Mouse (Mus musculus) heart, embryonic 14.5 days (tissue): ENCODE measurements at regions not wholly inside any gene's neighbourhood (a gene's known extent, or its start where the extent isn't known, plus 50 kb on each side); places are given as distances from the start of the nearest gene placed in this dataset.

Source experiments
- ATAC-seq: fragments of 200-750 bp; cut with Nextera tagmentation; 2 replicates; pipeline ENCODE4 v1.8.0; 2017; ENCODE audit warnings: low read depth, moderate TSS enrichment; ENCODE audit not compliant: insufficient number of reproducible peaks, insufficient read depth, low FRiP score
- H3K27ac ChIP-seq, 2 experiments: fragments of 200-500 bp in 1 of 2; fragments of 300-500 bp in 1 of 2; sonication (generic) in 1 of 2; replicated peaks in 1 of 2; 2 replicates each; pipeline ENCODE4 v1.5.1; 2012 to 2014; ENCODE audit warnings: low read depth in 2 of 2, low read length in 2 of 2, control low read depth in 1 of 2, mild to moderate bottlenecking in 1 of 2, mixed read lengths in 1 of 2; ENCODE audit not compliant: control insufficient read depth in 1 of 2, insufficient read depth in 1 of 2
- H3K27me3 ChIP-seq: fragments of 300-500 bp; sonication (generic); 2 replicates; pipeline ENCODE4 v1.6.1; 2014; ENCODE audit warnings: mild to moderate bottlenecking, low read length, control low read depth; ENCODE audit not compliant: control insufficient read depth, insufficient read depth
- H3K36me3 ChIP-seq: fragments of 300-500 bp; sonication (generic); 2 replicates; pipeline ENCODE4 v1.6.1; 2014; ENCODE audit warnings: mild to moderate bottlenecking, control low read depth, low read length, mixed read lengths; ENCODE audit not compliant: control insufficient read depth, insufficient read depth
- H3K4me1 ChIP-seq, 2 experiments: fragments of 200-500 bp in 1 of 2; fragments of 300-500 bp in 1 of 2; sonication (generic) in 1 of 2; 2 replicates each; pipeline ENCODE4 v1.6.1; 2012 to 2014; ENCODE audit warnings: low read length in 2 of 2, control low read depth in 1 of 2, mixed read lengths in 1 of 2; ENCODE audit not compliant: control insufficient read depth in 2 of 2, insufficient read depth in 2 of 2
- H3K4me2 ChIP-seq: fragments of 300-500 bp; sonication (generic); 2 replicates; pipeline ENCODE4 v1.6.1; 2014; ENCODE audit warnings: mild to moderate bottlenecking, low read length
- H3K4me3 ChIP-seq, 2 experiments: fragments of 200-500 bp in 1 of 2; fragments of 300-500 bp in 1 of 2; sonication (generic) in 1 of 2; 2 replicates each; pipeline ENCODE4 v1.5.1; 2012 to 2014; ENCODE audit warnings: low read length in 2 of 2, mild to moderate bottlenecking in 2 of 2, control low read depth in 1 of 2, low read depth in 1 of 2, moderate library complexity in 1 of 2; ENCODE audit not compliant: control insufficient read depth in 1 of 2, insufficient read depth in 1 of 2
- H3K9ac ChIP-seq: fragments of 300-500 bp; sonication (generic); 2 replicates; pipeline ENCODE4 v1.6.1; 2014; ENCODE audit warnings: mild to moderate bottlenecking, low read length
- H3K9me3 ChIP-seq: fragments of 300-500 bp; sonication (generic); 2 replicates; pipeline ENCODE4 v1.6.1; 2016; ENCODE audit warnings: low read length, control low read depth; ENCODE audit not compliant: control insufficient read depth
- WGBS: fragments of 180-500 bp; shearing (Covaris S2); extraction: QIAGEN DNeasy Blood & Tissue Kit; methylation state at CpG from one replicate; pipeline ENCODE4 v1.1.7; 2014; 5-methylcytosine and 5-hydroxymethylcytosine counted together

- Histone ChIP-seq H3K4me3 (no peak overlapping the region), H3K27me3 (no peaks in the 10 kb centered on the region), H3K9me3 (no peaks in the 10 kb centered on the region), H3K27ac (no peak overlapping the region), H3K36me3 (no peaks in the 10 kb centered on the region), H3K4me2 (no peak overlapping the region), H3K9ac (no peak overlapping the region), H3K4me1 (peaks cover 0 to 4% of the 10 kb centered on the region in 2 experiments; a peak in 2 of 4 replicates)
- ATAC-seq: no peak
These were observed 630.7 kb upstream of the Cypt12 start for GRCm38 (mm10) chr3:17317523-17317922.

DNA sequence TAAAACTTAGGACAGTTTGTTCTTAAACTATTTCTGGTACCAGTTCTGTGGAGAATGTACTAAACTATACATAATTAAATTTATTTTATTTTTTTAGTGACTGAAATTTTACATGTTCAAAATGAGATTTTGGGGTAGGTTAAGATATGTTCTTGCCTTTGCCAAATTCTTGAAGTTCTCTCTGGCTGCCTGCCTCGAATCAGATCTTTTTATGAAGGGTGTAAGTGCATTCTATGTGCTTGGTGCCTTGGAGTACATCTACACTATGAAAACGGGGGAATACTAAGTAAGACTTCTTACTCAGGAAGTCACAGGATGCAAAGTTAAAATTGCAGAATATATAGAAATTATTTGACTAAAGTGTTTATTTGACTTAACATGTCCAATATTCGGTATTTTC is 629.8 kb upstream of the Cypt12 start:
- Histone ChIP-seq H3K9me3 (no peaks in the 10 kb centered on the region), H3K4me3 (no peak overlapping the region), H3K9ac (no peak overlapping the region), H3K4me2 (no peak overlapping the region), H3K27ac (no peak overlapping the region), H3K27me3 (no peaks in the 10 kb centered on the region), H3K36me3 (no peaks in the 10 kb centered on the region), H3K4me1 (peaks cover 0 to 4% of the 10 kb centered on the region in 2 experiments; a peak in 2 of 4 replicates)
- ATAC-seq: no peak
- 72% methylated on average over 3 of the region's 3 CpGs for WGBS

- Histone ChIP-seq H3K9me3 (no peaks in the 10 kb centered on the region), H3K27me3 (no peaks in the 10 kb centered on the region), H3K4me1 (peaks cover 0 to 4% of the 10 kb centered on the region in 2 experiments; a peak in 2 of 4 replicates), H3K27ac (no peak overlapping the region), H3K36me3 (no peaks in the 10 kb centered on the region), H3K9ac (no peak overlapping the region), H3K4me2 (peak overlapping the region; percentile 43), H3K4me3 (no peak overlapping the region)
- ATAC-seq: 0 out of 2 replicates have a peak, but pooled peaks have one; percentile 31
- WGBS: 3% methylated on average over 9 of the region's 9 CpGs
These were observed 629.0 kb upstream of the Cypt12 start for GRCm38 (mm10) chr3:17319213-17319612.

- H3K4me2 ChIP-seq: no peak overlapping the region
- H3K4me3 ChIP-seq: no peak overlapping the region
- ATAC-seq: no peak
- H3K9ac ChIP-seq: no peak overlapping the region
- 53% methylated on average over 5 of the region's 5 CpGs for WGBS
- H3K9me3 ChIP-seq: no peaks in the 10 kb centered on the region
- no peaks in the 10 kb centered on the region for H3K36me3 ChIP-seq
- no peaks in the 10 kb centered on the region for H3K27me3 ChIP-seq
- H3K27ac ChIP-seq: no peak overlapping the region
- H3K4me1 ChIP-seq: peaks cover 0 to 4% of the 10 kb centered on the region in 2 experiments; a peak in 2 of 4 replicates
These were observed 628.3 kb upstream of the Cypt12 start for GRCm38 (mm10) chr3:17319931-17320330.

DNA sequence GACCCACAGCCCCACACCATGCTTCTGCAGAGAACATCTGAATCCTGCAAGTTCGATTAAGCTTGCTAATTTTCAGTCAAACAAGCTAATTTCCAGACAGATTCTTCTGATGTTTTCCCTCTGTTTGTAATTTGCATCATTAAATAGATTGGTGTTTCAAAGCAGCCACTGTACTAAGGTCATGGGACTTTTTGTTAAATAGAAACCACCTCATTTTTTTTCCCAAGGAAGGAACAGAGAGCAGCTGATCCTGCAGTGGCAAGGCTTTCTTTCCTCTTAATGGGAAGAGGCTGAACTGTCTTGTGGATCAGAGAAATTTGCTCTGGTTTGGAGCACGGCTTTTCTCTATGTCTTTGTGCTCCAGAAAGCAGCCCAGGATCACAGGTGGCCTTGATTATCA is 625.9 kb upstream of the Cypt12 start:
- no peak overlapping the region for H3K9ac ChIP-seq
- no peaks in the 10 kb centered on the region for H3K27me3 ChIP-seq
- H3K4me1 ChIP-seq: peaks cover 0 to 4% of the 10 kb centered on the region in 2 experiments; a peak in 2 of 4 replicates
- 64% methylated on average over 2 of the region's 2 CpGs for WGBS
- no peak for ATAC-seq
- H3K4me2 ChIP-seq: no peak overlapping the region
- no peak overlapping the region for H3K27ac ChIP-seq
- no peaks in the 10 kb centered on the region for H3K9me3 ChIP-seq
- no peak overlapping the region for H3K4me3 ChIP-seq
- no peaks in the 10 kb centered on the region for H3K36me3 ChIP-seq

DNA sequence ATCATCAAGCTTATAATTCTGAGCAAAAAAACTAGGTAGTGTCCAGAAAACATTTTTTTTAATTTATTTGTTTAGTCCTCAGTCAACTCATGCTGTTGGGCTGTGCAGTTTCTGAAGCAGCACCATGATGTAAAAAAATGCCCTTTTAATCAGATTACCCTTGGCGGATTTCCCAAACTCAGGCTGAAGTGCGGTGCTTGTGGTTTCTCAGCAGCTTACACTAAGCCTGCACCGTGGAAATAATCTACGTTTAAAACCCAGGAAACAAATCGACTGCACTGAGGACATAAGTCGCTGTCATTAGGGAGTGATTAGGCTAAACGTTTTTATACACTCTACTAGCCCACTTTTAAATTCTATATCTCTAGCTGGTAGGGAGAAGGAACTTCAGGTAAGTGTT is 623.4 kb upstream of the Cypt12 start:
- Histone ChIP-seq H3K4me3 (no peak overlapping the region), H3K4me2 (no peak overlapping the region), H3K27ac (no peak overlapping the region), H3K9ac (no peak overlapping the region), H3K27me3 (no peaks in the 10 kb centered on the region), H3K4me1 (no peaks in the 10 kb centered on the region), H3K36me3 (no peaks in the 10 kb centered on the region), H3K9me3 (no peaks in the 10 kb centered on the region)
- no peak for ATAC-seq
- WGBS: 46% methylated on average over 7 of the region's 7 CpGs

DNA sequence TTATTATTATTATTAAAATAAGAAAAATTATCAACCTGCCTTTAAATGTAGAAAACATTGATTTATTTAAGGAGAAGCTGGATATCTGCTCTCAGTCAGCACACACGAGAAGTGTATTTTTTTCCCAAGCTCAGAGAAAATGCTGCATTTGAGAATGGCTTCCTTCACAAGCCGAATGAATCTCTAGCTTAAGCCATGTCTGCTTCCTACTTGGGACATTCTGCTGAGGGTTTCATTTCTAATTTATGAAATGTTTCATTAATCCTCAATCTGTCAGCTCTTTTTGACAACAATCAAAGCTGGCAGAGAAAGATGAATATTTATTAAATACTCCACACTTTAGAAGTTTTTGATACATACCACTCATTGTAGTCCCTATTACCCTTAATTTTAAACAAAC is 622.4 kb upstream of the Cypt12 start:
- Histone ChIP-seq H3K4me1 (no peaks in the 10 kb centered on the region), H3K9me3 (no peaks in the 10 kb centered on the region), H3K4me2 (no peak overlapping the region), H3K4me3 (no peak overlapping the region), H3K9ac (no peak overlapping the region), H3K27ac (no peak overlapping the region), H3K27me3 (no peaks in the 10 kb centered on the region), H3K36me3 (no peaks in the 10 kb centered on the region)
- WGBS: 85% methylated on average over 2 of the region's 2 CpGs
- no peak for ATAC-seq

GRCm38 (mm10) chr3:17326292-17326691 is 621.9 kb upstream of the Cypt12 start:
- no peak overlapping the region for H3K4me3 ChIP-seq
- no peak overlapping the region for H3K9ac ChIP-seq
- no peak overlapping the region for H3K27ac ChIP-seq
- no peaks in the 10 kb centered on the region for H3K36me3 ChIP-seq
- H3K4me2 ChIP-seq: no peak overlapping the region
- no peaks in the 10 kb centered on the region for H3K27me3 ChIP-seq
- no peaks in the 10 kb centered on the region for H3K9me3 ChIP-seq
- 96% methylated on average over 8 of the region's 8 CpGs for WGBS
- no peaks in the 10 kb centered on the region for H3K4me1 ChIP-seq
- no peak for ATAC-seq
